Mouse (Mus musculus) T-helper 17 cell (primary cell): Measurements from ENCODE around the gene Gm6588.
"Not testable (repeated sequence)": the region's sequence is repeated elsewhere in the genome, so short reads cannot be mapped to it uniquely, and the experiment has no call there.

Experiments used
- in situ Hi-C, 2 experiments: fragments of 300-600 bp; cut with MboI, MseI; formaldehyde crosslinking; loops; 1 replicate in 1 of 2; 2 replicates in 1 of 2; pipeline ENCODE4 v1.15.1; 2025; ENCODE audit warnings: high pct_unique_total_duplicates in 2 of 2

Gene Gm6588

DNA sequence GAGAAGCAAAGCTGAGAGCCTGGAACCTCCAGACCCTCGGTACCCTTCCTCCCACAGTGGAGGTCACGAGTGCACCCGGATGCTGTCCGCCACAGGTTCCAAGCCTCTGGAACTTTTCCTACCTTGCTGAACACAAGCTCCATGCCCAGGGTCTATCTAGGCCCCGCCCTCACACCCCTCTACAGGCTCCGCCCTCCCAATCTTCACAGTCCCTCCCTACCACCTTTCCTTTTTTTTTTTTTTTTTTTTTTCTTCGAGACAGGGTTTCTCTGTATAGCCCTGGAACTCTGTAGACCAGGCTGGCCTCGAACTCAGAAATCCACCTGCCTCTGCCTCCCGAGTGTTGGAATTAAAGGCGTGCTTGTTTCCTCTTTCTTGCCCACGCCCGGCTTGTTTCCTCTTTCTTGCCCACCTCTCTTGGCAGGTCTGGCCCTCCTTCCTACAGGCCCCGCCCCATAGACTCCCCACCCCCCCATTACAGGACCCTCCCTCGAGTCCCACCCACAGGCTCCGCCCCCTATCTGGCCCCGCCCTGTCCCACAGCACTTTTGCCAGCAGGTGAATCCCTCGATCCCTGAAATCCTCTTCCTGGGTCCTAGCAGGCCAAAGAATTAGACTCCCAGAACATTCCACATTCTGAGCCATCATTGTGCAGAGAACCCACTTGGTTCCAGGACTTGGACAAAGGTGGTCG, at the start of gene Gm6588:
TSS of gene Gm6588 (plus strand) at position 680 of the 694 bp plus-strand sequence.
- in situ Hi-C loops: no loop called here

DNA sequence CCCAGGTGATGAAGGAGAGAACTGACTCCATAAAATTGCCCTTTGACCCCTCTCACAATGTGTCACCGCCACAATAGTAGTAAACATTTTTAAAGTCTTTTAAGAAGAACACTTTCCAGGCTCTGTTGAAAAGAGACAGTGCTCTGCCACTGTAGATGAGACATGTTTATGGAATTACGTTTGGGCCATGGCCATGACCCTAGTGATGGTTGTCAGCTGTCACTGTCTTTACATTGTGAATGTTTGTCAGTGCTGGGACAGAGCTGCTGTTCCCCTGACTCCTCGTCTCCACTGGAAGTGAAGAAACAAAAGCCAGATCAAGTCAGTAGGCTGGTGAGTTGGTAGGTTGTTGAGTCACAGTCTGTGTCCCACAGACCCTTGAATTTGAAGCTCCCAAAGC, 46.8 kb upstream of the Gm6588 start:
- in situ Hi-C loops: no loop called here

DNA sequence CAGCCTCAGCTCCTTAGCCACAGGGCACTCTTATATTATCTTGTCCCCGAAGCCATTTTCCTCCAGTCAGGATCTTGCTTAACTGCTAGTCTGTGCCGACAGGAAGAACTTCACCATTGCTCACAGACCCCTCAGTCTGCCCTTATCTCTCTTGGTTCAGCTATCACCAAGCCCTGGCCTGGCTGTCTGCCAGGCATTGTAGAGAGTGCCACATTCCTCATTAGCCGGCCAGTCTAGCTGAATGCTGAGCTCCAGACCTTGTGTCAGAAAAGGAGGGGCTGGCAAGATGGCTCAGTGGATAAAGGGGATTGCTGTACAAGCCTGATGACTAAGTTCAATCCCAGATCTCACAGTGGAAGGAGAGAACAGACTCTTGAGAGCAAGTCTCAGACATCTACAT, 43.2 kb upstream of the Gm6588 start:
- in situ Hi-C loops: no loop called here

DNA sequence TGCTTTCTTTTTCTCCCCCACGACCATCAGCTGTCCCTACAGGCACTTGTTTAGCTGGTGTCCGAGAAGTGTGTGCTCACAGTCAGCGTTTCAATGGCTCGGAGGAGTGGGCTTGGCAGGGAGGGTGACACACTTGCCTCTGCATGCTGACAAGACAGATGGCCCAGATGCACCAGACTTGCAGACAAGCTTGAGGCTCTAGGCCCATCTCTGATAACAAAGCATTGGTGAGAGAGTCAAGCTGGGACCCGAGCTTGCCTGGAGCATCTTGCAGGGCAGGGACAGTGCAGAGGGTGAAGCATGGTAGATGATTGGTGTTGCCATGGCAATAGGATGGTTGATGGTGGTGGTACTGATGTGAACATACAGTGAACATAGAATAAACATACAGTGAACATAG, 40.0 kb upstream of the Gm6588 start:
- in situ Hi-C loops: no loop called here

DNA sequence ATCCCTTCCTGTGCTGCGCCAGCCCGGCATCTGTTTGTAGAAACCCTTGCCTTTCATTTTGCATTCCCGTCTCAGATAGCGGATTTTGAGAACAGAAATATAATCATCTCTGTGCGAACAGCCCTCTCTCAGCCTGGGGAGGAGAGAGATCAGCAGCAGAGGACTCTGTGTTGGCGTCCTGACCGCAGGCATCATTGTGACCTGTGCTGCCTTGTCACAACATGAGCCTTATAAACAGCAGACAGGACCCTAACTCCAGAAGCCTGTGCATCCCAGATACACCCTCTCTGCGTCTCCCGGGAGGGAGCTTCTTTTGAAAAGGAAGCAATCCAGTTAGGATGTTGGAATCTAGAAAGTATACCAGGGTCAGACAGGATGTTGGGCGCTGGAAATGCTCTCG, 38.2 kb upstream of the Gm6588 start:
- in situ Hi-C loops: no loop called here

DNA sequence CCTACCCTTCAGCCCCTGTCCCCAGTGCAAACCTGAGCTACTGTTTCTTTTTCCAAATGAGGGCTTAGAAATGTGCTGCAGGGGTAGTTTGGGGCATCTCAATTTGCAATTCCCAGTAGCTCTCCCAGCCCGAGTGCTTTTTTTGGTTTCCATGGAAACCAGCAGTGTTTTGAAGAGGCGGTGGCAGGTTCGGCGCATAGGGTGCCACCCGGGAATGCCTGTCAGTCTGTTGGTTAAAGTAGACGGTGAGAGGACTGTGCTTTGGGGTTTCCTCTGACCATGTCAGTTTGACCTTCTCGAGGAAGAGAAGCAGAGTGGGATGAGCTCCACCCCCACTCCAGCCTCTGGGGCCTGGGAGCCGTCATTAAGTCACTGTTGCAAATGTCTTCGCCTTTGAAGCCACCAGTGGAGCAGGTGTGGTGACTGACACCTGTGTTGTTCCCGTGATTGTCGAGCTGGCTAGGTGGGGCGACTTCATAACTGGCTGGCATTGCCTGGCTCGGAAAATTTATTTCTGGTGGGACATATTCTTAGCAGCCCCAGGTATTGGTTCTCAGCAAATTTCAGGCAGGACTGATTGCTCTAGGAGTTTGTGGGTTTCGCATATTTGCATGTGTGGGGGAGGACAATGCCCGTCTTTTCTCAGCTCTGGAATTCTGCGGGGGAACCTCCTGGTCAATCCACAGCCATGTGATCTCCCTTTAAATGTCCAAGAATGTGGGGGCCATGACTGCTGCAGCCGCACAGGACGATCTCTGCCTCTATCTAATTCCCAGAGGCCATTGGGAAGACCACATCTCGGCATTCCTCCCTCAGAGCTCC, 37.5 kb upstream of the Gm6588 start:
- in situ Hi-C loops: no loop called here

DNA sequence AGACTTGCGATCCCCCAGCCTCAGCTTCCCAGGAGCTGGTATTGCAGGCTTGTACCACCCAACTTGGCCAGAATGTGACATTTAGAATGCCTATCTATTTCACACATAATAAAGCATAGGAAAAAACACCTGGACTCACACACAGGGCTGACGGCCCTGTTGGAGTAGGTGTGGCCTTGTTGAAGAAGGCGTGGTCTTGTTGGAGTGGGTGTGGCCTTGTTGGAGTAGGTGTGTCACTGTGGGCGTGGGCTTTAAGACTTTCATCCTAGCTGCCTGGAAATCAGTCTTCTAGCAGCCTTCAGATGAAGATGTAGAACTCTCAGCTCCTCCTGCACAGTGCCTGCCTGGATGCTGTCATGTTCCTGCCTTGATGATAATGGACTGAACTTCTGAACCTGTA, 36.4 kb upstream of the Gm6588 start:
- in situ Hi-C loops: not testable (repeated sequence)

DNA sequence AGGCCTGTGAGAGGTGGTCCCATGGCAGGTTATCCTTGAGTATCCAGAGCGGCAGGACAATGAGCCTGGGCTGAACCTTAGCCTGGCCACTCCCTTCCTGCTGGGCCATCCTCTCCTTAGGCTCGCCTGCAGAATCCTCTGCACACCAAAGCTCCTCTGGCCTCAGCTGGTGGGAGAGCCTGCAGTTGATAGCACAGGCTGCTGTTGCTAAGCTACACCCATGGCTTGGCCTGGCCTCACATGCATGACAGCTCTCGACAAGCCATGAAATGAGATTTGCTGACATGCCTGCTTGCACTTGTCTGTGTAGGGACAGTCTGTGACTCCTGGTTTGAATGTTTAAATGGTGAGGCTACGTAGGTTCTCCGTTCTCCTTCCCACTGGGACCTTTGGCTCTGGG, 32.6 kb upstream of the Gm6588 start:
- in situ Hi-C loops: no loop called here

DNA sequence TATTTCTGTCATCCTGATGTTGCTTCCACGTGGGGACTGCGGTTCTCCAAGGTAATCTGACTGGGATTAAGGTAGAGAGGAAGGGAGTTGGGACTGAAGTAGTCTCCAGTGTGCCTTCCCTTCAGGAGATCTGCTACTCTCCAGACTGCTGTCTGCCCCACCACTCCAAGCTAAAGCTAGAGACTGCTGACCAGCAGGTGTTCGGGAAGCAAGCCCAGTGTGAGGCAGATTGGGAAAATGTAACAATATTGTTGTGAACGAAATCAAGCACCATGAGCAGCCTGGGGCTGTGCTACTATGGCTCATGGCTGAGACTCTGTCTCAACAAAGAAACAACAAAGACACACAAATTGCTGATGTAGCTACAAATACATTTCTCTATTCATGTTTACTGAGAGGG, 31.2 kb upstream of the Gm6588 start:
- in situ Hi-C loops: no loop called here

DNA sequence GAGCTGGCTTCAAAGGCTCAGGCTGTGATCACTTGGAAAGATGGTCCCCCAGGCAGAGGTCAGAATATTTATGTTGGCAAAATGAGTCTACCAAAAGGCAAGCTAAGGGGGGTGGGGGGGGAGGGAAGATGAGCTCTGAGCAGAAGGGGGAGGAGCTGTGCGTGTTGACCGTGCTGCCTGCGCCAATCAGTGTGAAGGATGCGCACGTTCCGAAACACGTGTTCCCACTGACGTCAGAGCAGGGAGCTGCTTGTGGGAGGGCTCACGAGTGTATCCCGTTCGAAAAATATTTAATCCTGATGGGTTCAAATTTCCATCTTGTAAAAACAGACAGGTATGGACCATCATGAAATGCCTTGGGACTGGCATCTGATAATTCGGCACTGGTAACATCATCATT, 29.7 kb upstream of the Gm6588 start:
- in situ Hi-C loops: no loop called here

DNA sequence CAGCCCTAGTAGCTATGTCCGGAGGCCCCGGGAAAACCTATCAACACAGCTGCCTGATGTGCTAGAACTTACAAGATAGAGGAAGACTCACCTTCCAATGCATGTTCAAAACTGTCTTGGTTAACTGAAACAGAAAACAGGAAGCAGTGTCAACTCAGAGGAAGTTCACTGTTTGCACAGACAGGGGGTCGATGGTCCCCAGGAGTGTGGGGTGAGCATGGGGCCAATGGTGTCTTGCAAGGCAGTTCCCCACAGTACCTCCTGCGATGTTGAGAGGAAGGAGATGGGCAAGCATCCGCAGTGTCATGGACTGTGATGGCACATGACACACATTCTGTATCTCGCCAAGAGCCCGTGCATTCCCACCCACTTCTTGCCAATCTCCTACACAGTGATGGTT, 22.6 kb upstream of the Gm6588 start:
- in situ Hi-C loops: no loop called here

DNA sequence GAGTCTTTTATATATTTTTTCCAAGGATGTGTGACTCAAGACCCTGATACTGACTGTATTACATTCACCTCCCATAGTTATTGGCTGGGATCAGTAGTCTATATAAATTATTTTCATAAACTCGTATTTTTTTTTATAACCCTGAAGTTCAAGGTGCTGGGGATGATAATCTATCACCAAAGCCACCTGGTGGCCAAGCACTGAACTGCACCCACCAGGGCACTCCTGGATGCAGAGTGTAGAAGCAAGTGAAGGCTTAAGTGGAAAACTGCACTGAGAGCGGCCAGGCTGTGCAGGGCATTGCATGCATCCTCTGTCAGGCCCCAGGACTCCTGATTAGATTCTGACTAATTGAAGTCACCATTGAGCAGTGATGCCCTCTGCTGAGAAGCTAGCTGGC, 21.9 kb upstream of the Gm6588 start:
- in situ Hi-C loops: no loop called here

DNA sequence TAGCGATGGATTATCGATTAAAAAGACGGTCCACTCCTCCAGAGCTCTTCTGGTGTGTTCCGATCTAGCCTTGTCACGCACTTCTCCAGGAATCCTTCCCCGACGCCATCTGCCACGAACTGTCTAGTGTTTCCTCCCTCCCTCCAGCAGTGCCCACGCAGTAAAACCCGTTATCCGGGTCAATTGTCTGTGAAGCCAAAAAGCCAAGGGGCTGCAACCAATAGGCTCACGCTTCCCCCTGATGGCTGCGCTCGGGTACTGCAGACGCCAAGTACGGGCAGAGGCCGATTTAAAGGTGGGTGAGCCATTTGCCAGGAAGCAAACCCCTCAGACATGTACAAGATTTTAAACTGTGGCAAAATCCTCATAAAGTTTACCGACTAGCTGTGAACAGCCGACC, 20.3 kb upstream of the Gm6588 start:
- in situ Hi-C loops: no loop called here

DNA sequence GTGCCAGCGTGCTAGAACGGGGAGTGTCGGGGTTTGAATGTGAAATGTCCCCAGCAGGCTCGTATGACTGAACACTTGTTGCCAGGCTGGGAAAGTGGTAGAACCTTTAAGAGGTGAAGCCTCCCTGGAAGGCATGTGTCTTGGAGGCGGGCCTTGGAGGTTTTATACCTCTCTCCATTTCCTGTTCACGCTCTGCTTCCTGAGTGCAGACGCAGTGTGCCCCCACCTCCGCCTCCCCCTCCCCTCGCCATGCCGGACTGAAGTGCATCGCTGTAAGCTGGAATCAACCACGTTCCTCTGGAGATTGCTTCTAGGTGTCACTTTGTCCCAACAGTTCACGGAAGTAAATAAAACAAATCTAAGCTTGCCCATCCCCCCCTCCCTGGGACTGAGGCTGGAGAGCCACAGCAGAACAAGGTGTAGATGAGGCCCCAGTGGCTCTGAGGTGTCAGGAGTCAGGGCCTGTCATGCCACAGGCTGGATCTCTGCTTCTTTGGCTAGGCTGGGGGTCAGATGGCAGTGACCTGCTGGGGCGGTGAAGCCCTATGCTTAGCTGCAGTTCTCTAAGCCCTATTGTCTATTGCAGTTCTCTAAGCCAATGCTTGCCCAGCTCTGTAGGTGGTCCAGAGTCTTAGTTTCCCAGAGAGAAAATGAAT, 18.0 kb upstream of the Gm6588 start:
- in situ Hi-C loops: no loop called here

DNA sequence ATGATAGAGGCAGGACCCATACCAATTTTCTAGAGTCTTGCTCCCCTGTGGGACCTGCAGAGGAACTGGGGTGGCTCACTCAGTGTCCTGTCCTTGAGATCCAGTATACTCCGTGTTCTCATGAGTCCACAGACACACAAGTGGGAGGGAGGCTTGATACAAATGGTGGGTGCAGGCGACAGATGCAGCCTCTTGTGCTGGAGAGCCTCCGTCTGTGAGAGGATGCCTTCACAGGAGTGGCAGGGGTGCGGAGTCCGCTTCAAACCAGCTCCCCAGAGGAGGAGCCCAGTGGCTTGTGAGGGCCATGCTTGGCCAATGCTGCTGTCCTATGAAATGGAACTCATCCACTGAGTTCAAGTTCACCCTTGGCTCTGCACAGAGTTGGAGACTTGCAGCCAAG, 17.2 kb upstream of the Gm6588 start:
- in situ Hi-C loops: no loop called here

DNA sequence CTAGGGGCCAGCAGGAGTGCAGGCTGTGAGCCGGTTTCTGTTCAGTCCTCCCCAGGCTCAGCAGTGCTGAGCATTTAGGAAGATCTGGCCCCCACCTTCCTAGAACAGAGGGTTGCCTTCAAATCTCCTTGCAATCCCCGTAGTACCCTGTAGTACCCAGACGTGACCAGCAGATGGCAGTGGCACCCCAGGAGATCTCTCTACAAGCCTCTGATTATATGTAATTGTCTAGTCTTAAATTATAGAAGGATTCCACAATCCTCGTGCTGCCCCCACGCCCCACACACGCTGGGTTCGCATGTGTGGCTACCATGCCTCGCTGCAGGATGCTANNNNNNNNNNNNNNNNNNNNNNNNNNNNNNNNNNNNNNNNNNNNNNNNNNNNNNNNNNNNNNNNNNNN, 16.2 kb upstream of the Gm6588 start:
- in situ Hi-C loops: no loop called here

DNA sequence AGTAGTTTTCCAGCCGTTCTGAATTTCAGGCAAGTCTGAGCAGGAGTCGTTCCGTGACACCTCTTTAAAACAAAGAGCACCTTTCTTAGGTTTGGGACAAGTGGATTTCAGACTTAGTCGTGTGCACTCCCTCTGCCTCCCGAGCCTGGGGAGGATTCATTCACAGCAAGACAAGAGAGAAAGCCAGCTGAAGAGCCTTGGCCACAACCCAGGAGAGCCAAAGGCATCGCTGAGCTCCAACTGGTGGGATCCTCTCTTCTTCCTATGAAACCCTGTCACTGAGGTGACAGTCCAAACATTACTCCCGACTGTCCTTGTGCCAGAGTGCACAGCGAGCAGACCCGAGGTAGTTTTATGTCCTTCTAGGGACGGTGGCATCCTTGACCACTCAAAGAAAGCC, 10.7 kb upstream of the Gm6588 start:
- in situ Hi-C loops: no loop called here

DNA sequence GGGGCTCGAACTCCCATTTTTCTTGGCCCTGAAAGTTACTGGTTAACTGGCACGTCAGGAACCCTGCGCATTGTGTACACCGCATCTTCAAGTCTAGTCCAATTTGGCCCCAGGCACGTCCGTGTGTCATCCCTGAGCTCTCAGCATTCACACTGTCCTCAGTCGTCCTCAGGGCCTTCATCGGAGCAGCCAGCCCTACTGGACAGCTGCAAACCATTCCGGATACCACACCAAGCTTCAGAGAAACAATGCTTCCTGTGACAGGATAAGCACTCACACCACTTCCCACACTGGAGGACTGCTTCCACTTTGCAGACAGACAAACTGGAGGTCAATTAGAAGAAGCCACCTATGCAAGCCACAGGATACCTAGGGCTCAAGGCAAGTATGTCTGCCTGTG, 3.9 kb downstream of the Gm6588 start:
- in situ Hi-C loops: no loop called here

DNA sequence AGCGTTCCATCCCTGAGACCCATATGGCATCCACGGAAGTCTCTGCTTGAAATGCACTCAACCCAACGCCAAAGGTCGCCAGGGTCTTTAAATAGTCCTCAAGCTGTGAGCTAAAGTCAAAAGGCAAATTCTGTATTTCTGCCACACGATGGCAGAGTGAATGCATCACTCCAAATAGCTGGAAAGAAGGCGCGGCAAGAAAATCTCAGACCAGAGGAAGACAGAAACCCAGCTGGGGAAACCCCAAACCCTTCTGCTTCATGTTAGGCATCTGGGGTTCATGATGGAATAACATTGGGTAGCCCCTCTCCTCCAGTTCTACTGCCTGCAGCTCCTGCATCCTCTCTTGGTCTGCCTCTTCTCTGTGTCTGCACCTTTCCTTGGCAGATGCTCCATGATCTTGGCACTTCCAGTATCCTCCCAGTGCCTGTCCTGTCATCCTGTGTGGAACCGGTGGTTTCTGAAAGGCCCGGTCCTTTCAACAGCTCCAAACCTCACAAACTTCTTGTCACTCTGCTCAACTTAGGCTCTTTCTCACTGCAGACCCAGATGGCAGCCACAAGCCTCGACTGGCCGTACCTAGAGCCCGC, 5.8 kb downstream of the Gm6588 start:
- in situ Hi-C loops: no loop called here

DNA sequence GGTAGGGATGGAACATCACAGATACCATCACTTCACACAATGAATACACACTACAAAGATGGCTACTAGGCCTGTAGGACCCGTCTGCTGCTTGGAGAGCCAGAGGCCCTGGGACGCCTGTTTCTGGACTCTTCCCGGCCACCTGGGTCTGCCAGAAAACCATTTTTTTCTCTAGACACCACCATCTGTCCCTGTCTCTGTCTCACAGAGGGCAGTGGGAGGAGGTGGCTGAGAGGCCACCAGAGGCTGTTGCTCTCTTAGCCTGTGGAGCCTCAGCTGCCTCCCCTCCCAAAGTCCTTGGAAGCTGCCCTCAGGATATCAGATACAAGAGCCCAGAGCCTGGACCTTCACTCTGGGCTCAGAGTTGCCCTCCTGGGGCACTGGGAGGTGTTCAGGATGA, 10.7 kb downstream of the Gm6588 start:
- in situ Hi-C loops: no loop called here

DNA sequence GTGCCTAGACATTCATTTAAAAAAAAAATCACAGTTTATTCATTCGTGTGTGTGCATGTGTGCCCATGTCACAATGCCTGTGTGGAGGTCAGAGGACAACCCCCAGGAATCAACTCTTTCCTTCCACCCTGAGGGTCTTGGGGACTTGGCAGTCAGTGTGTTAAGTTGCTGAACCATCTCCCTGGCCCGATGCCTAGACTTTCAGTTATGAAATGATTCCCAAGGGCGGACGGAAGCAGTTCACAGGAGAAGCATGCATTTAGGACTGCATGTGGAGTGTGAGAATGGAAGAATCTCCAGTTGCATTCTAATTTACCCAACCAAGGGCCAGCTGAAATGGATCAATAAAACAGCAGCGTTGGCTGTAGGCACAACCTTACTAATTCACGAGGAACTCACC, 17.1 kb downstream of the Gm6588 start:
- in situ Hi-C loops: no loop called here

DNA sequence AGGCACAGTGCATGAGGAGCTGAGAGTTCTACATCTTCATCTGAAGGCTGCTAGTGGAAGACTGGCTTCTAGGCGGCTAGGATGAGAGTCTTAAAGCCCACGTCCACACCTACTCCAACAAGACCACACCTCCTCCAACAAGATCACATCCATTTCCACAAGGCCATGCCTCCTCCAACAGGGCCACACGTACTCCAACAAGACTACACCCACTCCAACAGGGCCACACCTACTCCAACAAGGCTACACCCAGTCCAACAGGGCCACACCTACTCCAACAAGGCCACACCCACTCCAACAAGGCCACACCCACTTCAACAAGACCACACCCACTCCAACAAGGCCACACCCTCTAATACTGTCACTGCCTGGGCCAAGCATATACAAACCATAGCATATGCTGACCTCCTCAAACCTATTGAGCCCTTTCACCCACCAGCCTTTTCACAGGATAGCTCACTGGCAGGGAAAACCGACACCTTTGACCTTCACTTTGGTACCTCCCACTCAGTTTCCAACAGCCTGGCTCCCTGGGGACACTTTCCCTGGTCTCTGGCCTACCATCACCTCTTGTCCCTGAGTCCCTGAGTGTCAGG, 19.9 kb downstream of the Gm6588 start:
- in situ Hi-C loops: no loop called here
